In the genomic region with DNA sequence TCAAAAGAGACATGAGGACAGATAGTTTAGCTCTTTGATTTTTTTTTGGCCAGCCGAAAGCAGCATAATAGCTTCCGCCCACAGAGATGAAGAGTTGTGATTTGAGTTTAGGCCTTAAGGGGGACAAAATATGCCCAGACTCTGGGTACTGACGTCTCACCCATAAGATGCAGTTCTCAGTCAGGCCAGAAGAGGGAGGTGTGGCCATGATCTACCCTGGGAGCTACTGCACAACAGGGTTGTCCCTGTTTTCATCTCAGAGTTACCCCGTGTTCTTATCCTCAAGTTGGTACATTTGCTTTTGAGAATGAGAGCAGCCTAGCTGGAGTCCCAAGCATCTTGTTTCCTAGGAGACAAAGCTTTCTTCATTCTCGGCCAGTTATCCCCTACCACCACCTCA, we compare ENCODE assay signal across 8 mouse cellular contexts.
DNase-seq lines count a peak whose midpoint lies in the region; ATAC-seq and TF ChIP-seq lines count a peak whose summit lies in the region.

No protein-coding gene starts in this region.

- TF ChIP-seq CTCF in C2C12 (IDR thresholded peaks at IDR 0.05; ENCODE audit: control insufficient read depth, insufficient read depth, insufficient read length) = peak; percentile 57
- TF ChIP-seq CTCF in testis, adult 2 months (IDR thresholded peaks at IDR 0.05; ENCODE audit: control insufficient read depth, insufficient read depth, insufficient replicate concordance, low read depth, low read length) = peak; percentile 64; the same call in 1 of the 2 replicates

- peaks cover 28% of the 10 kb centered on the region for H3K36me3 ChIP-seq in C2C12 (ENCODE audit: control insufficient read depth, insufficient read depth)
- H3K36me3 ChIP-seq in limb, embryonic 13.5 days = peaks cover 24% of the 10 kb centered on the region
- peaks cover 7% of the 10 kb centered on the region for H3K36me3 ChIP-seq in myocyte (ENCODE audit: control insufficient read depth, insufficient read depth)
- H3K36me3 ChIP-seq in testis, adult 2 months (ENCODE audit: control insufficient read depth, insufficient read depth, low read length) = no peaks in the 10 kb centered on the region

- no peaks in the 10 kb centered on the region for H3K27me3 ChIP-seq in C2C12 (ENCODE audit: control insufficient read depth, insufficient read depth, insufficient read length)
- no peaks in the 10 kb centered on the region for H3K27me3 ChIP-seq in limb, embryonic 13.5 days
- no peaks in the 10 kb centered on the region for H3K27me3 ChIP-seq in myocyte (ENCODE audit: control insufficient read depth, insufficient read depth, insufficient read length)
- no peaks in the 10 kb centered on the region for H3K27me3 ChIP-seq in testis, adult 2 months (ENCODE audit: control insufficient read depth, insufficient read depth, low read length)

- WGBS in limb, embryonic 13.5 days = 39% methylated on average over 5 of the region's 5 CpGs

- no peak overlapping the region for H3K9ac ChIP-seq in limb, embryonic 13.5 days

- H3K27ac ChIP-seq in limb, embryonic 13.5 days = no peak overlapping the region
- H3K27ac ChIP-seq in testis, adult 2 months (ENCODE audit: control insufficient read depth, insufficient read depth, low read depth, low read length) = no peak overlapping the region

- peak; percentile 83 for DNase-seq in adrenal gland, adult 2 months
- DNase-seq in embryo, embryonic 11.5 days (ENCODE audit: low read depth, low spot score) = peak; percentile 69
- peak; percentile 60 to 82 for DNase-seq in gastrocnemius, postnatal 4 days (ENCODE audit: low spot score in 2 of 2)
- peak; percentile 88 for DNase-seq in kidney, adult 9 months

- no peaks in the 10 kb centered on the region for H3K79me2 ChIP-seq in C2C12 (ENCODE audit: control insufficient read depth, insufficient read depth)
- H3K79me2 ChIP-seq in myocyte (ENCODE audit: control insufficient read depth, insufficient read depth) = no peaks in the 10 kb centered on the region

- peak; percentile 57; the same call in 1 of the 2 replicates for ATAC-seq in limb, embryonic 13.5 days (ENCODE audit: low FRiP score, low read depth)

- H3K4me2 ChIP-seq in limb, embryonic 13.5 days (replicated peaks) = no peak overlapping the region
- no peak overlapping the region for H3K4me2 ChIP-seq in myocyte (ENCODE audit: low read depth)

- H3K4me3 ChIP-seq in C2C12 (ENCODE audit: insufficient read depth, poor library complexity, severe bottlenecking) (no peak overlapping the region), myocyte (no peak overlapping the region)
- no peak overlapping the region for H3K4me3 ChIP-seq in limb, embryonic 13.5 days
- H3K4me3 ChIP-seq in testis, adult 2 months (ENCODE audit: control insufficient read depth, low read depth, low read length) = no peak overlapping the region

- H3ac ChIP-seq in C2C12 (ENCODE audit: control insufficient read depth, insufficient read length, low read depth) (no peak overlapping the region), myocyte (ENCODE audit: control insufficient read depth, insufficient read length) (no peak overlapping the region)

- TF ChIP-seq POLR2A in myocyte (IDR thresholded peaks at IDR 0.05; ENCODE audit: insufficient read length, low read depth) = no peak
- TF ChIP-seq POLR2A in testis, adult 2 months (IDR thresholded peaks at IDR 0.05; ENCODE audit: control insufficient read depth, low read depth, low read length) = no peak

- no peaks in the 10 kb centered on the region for H3K79me3 ChIP-seq in C2C12 (ENCODE audit: low read depth)

- no peaks in the 10 kb centered on the region for H3K4me1 ChIP-seq in limb, embryonic 13.5 days
- H3K4me1 ChIP-seq in testis, adult 2 months (ENCODE audit: control insufficient read depth, insufficient read depth, low read length) = peaks cover 2% of the 10 kb centered on the region; the same call in 1 of the 2 replicates

- no peaks in the 10 kb centered on the region for H3K9me3 ChIP-seq in limb, embryonic 13.5 days

TF ChIP-seq in C2C12, 6 proteins besides CTCF, POLR2A, EP300 and RAD21:
- no peak for TF ChIP-seq USF1 (IDR thresholded peaks at IDR 0.05; ENCODE audit: low read depth)
- no peak for TF ChIP-seq MAX (IDR thresholded peaks at IDR 0.05)
- TF ChIP-seq CEBPB (IDR thresholded peaks at IDR 0.05; ENCODE audit: low read depth) = no peak
- no peak for TF ChIP-seq MYOG (IDR thresholded peaks at IDR 0.05; ENCODE audit: control insufficient read depth, extremely low read depth, insufficient read length)
- no peak for TF ChIP-seq FOSL1 (IDR thresholded peaks at IDR 0.05; ENCODE audit: insufficient read depth, low read length, poor library complexity, severe bottlenecking)
- TF ChIP-seq MYOD1 (IDR thresholded peaks at IDR 0.05; ENCODE audit: control insufficient read depth, insufficient read length, low read depth) = no peak
TF ChIP-seq in C2C12: peak in this region for 0.

TF ChIP-seq in myocyte, 11 proteins besides CTCF, POLR2A, EP300 and RAD21:
- TF ChIP-seq MYOG (IDR thresholded peaks at IDR 0.05; ENCODE audit: control insufficient read depth in 1 of 3, insufficient read depth in 1 of 3, insufficient read length in 2 of 3, low read depth in 2 of 3) (no peak), POLR2AphosphoS2 (IDR thresholded peaks at IDR 0.05; ENCODE audit: insufficient read length, low read depth) (peak; percentile 30)
